Mouse (Mus musculus): Measurements from ENCODE around the gene Cemip2. TPM values are rescaled to one million over a fixed set of nuclear protein-coding genes. Genes with fewer than 3 reads are reported as not detected.
"Not testable (repeated sequence)": the region's sequence is repeated elsewhere in the genome, so short reads cannot be mapped to it uniquely, and the experiment has no call there.

Gene Cemip2
- polyA plus RNA-seq, 1 experiment from 2014 or later = 39.0 TPM

DNA sequence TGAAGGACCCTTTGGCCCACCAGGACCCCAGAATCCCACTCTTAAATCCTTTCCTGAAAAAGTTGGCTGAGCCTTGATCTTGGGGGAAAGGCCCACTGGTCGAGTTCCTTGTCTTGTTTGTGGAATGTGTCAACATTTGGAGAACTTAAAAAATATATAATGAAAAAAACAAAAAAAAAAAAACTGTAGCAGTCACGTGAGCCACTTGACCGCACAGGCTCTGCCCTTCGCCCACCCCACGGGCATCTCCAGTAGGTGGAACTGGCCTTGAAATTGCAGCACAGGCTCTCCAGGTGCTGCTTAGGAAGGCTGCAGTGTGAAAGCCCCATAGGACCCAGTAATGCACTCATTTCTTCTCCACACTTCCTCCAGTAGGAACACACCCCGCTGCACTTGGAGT lies 82.8 kb downstream of the Cemip2 start:
- Histone ChIP-seq H3K36me3 (peaks cover 28% of the 10 kb centered on the region), H3K4me1 (no peaks in the 10 kb centered on the region), H3K9ac (no peak overlapping the region), H3K9me3 (no peaks in the 10 kb centered on the region), H3K4me3 (no peak overlapping the region), H3K27ac (no peak overlapping the region), H3K27me3 (no peaks in the 10 kb centered on the region), H3K4me2 (replicated peaks) (no peak overlapping the region)
- WGBS = 79% methylated on average over 6 of the region's 6 CpGs
- no peak for ATAC-seq (ENCODE audit: low FRiP score, low read depth)

DNA sequence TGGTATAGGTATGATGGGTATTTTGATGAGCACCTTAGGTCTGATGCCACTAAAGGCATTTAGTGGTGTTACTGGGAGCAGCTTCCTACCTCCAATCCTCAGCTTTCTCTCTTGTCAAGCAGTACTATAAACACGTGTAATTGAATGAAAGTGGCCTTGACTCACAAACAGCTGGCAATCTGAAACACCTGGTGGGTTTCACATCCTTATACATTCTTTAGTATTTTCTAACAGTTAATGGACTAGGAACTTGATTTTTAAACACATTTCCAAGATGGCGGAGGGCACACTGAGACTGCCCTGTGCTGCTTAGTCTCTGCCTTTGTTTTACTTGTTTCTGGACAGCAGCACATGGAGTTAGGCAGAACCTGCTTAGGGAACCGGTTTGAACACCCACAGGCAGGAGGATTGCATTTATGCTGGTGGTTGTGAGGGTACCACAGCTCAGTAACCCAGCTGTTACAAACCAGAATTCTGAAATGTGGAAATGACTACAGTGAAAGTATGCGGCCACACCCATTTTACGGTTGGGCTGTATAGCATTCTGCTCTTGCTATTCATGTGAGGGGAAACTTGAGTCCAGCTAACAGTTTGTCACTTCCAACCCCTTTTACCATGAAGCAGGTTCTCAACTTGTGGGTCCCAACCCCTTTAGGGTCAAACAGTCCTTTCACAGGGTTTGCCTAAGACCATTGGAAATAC lies 84.3 kb downstream of the Cemip2 start:
- Histone ChIP-seq H3K27me3 (no peaks in the 10 kb centered on the region), H3K36me3 (peaks cover 13% of the 10 kb centered on the region), H3K9me3 (no peaks in the 10 kb centered on the region), H3K4me2 (replicated peaks) (no peak overlapping the region), H3K4me3 (no peak overlapping the region), H3K27ac (no peak overlapping the region), H3K9ac (no peak overlapping the region), H3K4me1 (no peaks in the 10 kb centered on the region)
- 0 out of 2 replicates have a peak, but pooled peaks have one; percentile 15 for ATAC-seq (ENCODE audit: low FRiP score, low read depth)
- 75% methylated on average over 5 of the region's 5 CpGs for WGBS

DNA sequence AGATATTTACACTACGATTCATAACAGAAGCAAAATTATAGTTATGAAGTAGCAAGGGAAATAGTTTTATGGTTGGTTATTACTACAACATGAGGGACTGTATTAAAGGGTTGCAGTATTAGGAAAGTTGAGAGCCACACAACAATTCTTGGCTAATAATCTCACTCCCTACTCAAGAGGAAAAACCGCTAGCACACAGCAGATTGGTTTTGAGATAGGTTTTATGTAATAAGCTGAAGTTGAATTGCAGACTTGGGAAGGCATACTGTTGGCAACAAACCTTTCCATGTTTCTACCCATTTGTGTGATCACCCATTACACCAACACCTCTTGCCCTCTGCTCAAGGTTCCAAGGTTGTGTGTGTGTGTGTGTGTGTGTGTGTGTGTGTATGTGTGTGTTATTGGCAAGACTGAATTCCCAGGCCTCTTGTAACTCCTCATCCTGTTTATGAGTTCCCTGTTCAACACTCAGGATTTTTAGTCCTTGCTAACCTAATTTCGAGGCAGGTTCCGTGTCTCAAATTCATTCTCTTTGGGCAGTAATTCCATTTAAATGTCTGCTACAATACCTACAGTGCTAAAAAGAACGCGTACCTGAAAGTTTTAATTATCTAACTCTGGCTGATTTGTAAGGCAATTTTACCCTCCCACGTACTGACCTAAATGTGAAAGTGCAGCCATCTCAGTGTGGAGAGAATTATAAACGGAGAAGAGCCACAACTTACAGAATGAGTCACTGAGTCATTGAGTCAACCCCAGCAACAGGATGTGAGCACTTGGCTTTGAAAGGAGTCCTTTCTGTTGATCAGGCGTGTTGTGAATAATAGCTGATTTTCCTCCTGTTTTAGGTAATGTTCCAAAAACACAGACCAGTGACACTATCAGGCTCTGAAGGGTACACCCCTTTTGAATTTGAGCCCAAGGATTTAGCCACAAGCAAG lies 85.1 kb downstream of the Cemip2 start:
- Histone ChIP-seq H3K4me1 (no peaks in the 10 kb centered on the region), H3K4me3 (no peak overlapping the region), H3K9me3 (no peaks in the 10 kb centered on the region), H3K9ac (no peak overlapping the region), H3K27ac (no peak overlapping the region), H3K36me3 (peaks cover 10% of the 10 kb centered on the region), H3K4me2 (replicated peaks) (no peak overlapping the region), H3K27me3 (no peaks in the 10 kb centered on the region)
- 77% methylated on average over 9 of the region's 9 CpGs for WGBS
- no peak for ATAC-seq (ENCODE audit: low FRiP score, low read depth)

DNA sequence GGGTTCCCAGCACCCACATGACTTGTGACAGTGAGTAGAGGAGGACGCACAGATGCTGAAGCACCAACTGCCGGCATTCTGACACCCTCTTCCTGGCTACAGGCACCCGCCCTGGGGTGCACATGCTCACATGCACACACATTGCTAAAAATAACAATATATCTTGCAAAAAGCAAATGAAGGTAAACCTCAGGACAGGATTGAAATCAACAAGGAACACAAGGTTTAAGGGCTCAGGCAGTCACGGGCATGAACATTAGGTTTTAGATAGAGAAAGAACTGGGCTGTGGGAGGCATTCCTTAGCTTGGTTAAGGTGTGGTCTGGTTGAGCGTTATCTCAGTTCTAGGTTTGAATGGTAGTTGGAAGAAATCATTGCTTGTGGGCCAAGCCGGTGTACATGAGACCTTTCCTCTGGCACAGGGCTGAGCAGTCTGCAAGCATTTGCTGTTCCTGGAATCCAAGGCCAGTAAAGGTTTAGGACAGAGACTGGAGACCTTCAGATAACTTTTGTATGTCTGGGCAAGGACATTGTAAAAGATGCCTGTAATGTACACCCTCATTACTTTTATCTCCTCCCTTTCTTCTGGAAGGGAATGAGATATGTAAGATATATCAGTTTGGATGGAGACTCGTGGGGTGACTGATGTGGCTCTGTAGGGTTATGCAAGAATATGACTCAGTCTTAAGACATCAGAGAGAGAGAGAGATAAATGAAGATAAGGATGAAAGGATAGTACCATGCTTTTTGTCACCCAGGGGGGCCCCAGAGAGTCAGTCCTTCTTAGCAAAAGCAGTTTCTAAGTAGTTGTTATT lies 87.3 kb downstream of the Cemip2 start:
- H3K27me3 ChIP-seq = no peaks in the 10 kb centered on the region
- H3K36me3 ChIP-seq = no peaks in the 10 kb centered on the region; the same call in 1 of the 2 replicates
- H3K9ac ChIP-seq = no peak overlapping the region
- 76% methylated on average over 7 of the region's 7 CpGs for WGBS
- no peaks in the 10 kb centered on the region for H3K9me3 ChIP-seq
- H3K27ac ChIP-seq = no peak overlapping the region
- no peak for ATAC-seq (ENCODE audit: low FRiP score, low read depth)
- H3K4me3 ChIP-seq = no peak overlapping the region
- no peak overlapping the region for H3K4me2 ChIP-seq (replicated peaks)
- no peaks in the 10 kb centered on the region for H3K4me1 ChIP-seq

DNA sequence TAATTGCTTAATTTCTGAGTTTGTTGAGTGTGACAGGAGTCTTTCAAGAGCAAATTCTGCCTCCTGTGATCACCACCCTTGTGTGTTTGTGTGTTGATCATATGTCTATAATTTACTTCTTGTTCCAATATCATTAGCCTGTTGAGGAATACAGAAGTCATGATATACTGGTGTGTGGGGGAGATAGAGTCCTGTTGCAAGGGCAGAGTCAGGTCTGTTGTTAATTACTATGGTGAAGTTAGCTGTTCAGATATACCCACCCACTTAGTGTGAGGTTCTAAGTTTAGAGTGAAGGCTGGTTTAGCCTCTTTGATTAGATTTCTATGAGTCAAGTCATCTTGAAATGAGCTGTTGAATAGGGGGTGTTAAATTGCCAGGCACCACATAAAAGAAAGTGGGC lies 88.0 kb downstream of the Cemip2 start:
- Histone ChIP-seq H3K9me3 (no peaks in the 10 kb centered on the region), H3K4me1 (no peaks in the 10 kb centered on the region), H3K9ac (no peak overlapping the region), H3K27ac (no peak overlapping the region), H3K36me3 (no peaks in the 10 kb centered on the region; the same call in 1 of the 2 replicates), H3K4me3 (no peak overlapping the region), H3K4me2 (replicated peaks) (no peak overlapping the region), H3K27me3 (no peaks in the 10 kb centered on the region)
- ATAC-seq (ENCODE audit: low FRiP score, low read depth) = no peak

DNA sequence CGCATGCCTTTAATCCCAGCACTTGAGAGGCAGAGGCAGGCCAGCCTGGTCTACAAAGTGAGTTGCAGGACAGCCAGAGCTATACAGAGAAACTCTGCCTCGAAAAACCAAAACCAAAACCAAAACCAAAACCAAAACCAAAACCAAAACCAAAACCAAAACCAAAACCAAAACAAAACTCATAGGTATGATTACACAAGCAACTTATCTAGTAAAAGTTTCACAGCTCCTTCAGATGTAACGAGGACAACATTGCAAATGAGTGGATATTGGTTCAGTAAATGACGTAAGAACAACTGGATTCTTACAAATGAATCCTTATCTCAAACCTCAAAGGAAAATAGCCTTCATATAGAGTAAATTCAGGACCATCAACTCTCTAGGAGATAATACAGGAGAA lies 88.6 kb downstream of the Cemip2 start:
- not testable (repeated sequence) for H3K9me3 ChIP-seq; H3K4me2 ChIP-seq (replicated peaks); H3K9ac ChIP-seq; H3K4me3 ChIP-seq; H3K4me1 ChIP-seq; H3K36me3 ChIP-seq; H3K27ac ChIP-seq; H3K27me3 ChIP-seq; ATAC-seq (ENCODE audit: low FRiP score, low read depth)
- WGBS = 87% methylated on average over 4 of the region's 4 CpGs

DNA sequence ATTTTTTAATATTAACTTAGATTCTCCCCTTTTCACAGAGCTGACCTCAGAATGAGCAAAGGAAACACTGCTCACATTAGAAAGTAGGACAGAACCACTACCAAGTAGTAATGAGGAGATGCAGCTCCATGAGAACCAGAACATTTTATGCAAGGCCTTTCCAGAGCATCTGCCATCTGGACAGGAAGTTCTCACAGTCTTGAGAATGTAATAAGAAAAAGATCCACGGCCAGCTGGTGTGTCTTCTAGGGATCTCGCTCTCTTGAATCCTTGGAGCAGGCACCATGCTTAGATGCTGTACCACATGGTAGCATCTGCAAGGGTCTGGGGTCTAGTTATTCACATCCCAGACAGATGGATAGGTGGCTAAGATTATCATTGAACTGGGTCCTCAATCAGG lies 90.3 kb downstream of the Cemip2 start:
- H3K27ac ChIP-seq = no peak overlapping the region
- H3K9ac ChIP-seq = no peak overlapping the region
- no peak overlapping the region for H3K4me2 ChIP-seq (replicated peaks)
- no peak for ATAC-seq (ENCODE audit: low FRiP score, low read depth)
- H3K4me3 ChIP-seq = no peak overlapping the region
- no peaks in the 10 kb centered on the region for H3K9me3 ChIP-seq
- no peaks in the 10 kb centered on the region for H3K36me3 ChIP-seq
- WGBS = 74% methylated on average over 2 of the region's 2 CpGs
- no peaks in the 10 kb centered on the region for H3K4me1 ChIP-seq
- no peaks in the 10 kb centered on the region for H3K27me3 ChIP-seq

DNA sequence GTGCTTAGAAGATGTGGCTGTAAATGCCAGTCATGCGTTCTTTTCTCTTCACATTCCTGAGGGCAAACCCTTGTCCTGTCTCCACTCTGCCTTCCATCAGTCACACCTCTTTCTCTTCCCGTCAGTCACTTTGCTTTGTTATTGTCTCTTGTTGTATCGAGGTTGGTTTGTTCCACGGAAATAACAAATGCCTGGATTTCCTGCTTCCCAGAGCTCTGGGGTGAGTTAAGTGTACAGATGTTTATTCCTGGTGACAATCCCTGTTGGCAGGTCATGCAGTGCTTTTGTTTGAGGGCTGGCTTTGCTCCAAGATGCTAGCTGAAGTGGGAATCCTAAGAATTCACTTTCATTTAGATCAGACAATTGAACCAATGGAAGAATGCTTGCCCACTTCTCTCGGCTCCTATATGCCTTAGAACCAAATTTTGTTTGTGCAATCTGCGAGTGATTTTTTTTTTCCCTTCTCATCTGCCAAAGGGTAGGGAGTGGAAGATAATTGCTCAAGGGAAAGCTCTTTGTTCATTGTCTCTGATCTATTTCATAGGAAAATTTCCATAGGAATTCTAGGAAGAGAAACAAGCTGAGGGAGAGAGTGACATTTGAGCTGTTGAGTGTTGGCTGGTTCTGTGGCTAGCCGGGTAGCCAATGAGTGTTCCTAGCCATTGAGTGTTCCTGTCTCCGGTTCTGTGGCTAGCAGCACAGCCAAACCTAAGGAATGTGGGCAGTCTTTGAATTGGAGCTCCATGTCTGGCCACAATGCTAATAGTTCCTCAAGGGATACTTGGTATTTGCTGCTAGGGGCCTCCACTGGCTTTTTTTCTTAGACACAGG lies 104.2 kb downstream of the Cemip2 start:
- Histone ChIP-seq H3K27ac (peak overlapping the region; percentile 65), H3K36me3 (no peaks in the 10 kb centered on the region), H3K4me2 (replicated peaks) (peak overlapping the region; percentile 19; the same call in 1 of the 2 replicates), H3K27me3 (no peaks in the 10 kb centered on the region), H3K9me3 (no peaks in the 10 kb centered on the region), H3K4me3 (no peak overlapping the region), H3K4me1 (peaks cover 20% of the 10 kb centered on the region), H3K9ac (no peak overlapping the region)
- ATAC-seq (ENCODE audit: low FRiP score, low read depth) = 0 out of 2 replicates have a peak, but pooled peaks have one; percentile 37
- WGBS = 27% methylated on average over 8 of the region's 8 CpGs

DNA sequence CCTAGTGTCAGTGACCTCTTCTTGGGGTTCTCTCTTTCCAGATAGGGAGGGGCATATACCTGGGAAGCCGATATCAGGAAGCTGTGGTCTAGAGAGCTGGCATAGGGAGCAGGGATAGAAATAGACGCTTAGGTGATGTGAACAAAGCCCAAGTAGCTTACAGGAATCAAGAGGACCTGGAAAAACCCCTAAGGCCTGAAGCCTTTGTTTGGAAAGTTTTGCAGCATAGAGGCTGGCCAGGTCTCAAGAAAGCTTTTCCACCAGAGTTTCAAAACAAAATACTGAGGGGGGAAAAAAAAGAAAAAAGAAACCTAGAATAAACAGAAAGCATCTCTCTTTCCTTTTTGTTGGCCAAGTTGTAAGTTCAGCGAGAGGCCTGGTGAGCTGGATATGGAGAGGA lies 104.9 kb downstream of the Cemip2 start:
- Histone ChIP-seq H3K9me3 (no peaks in the 10 kb centered on the region), H3K27ac (peak overlapping the region; percentile 65), H3K27me3 (no peaks in the 10 kb centered on the region), H3K36me3 (no peaks in the 10 kb centered on the region), H3K4me2 (replicated peaks) (no peak overlapping the region), H3K9ac (no peak overlapping the region), H3K4me1 (peaks cover 20% of the 10 kb centered on the region), H3K4me3 (no peak overlapping the region)
- 77% methylated on average over 3 of the region's 3 CpGs for WGBS
- ATAC-seq (ENCODE audit: low FRiP score, low read depth) = no peak

DNA sequence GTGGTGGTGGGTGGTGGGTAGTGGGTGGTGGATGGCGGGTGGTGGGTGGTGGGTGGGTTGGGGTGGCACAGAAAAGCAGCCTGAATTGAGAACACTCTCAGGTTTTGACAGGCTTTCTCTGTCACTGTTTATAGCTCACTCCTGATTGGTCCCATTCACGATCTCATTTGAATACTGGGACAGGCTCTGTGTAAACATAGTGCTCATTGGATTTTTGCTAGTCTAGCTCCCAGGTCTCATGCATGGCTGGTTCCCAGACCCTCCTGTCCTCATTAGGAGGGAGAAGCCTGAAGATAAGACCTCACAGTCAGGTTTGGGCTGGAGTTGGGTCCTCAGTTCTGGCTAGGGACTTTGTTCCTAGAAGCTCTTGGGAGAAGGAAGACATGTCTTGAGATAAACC lies 105.8 kb downstream of the Cemip2 start:
- H3K4me3 ChIP-seq = no peak overlapping the region
- no peaks in the 10 kb centered on the region for H3K9me3 ChIP-seq
- H3K9ac ChIP-seq = no peak overlapping the region
- no peaks in the 10 kb centered on the region for H3K36me3 ChIP-seq
- WGBS = 83% methylated on average over 2 of the region's 2 CpGs
- ATAC-seq (ENCODE audit: low FRiP score, low read depth) = no peak
- peaks cover 20% of the 10 kb centered on the region for H3K4me1 ChIP-seq
- H3K4me2 ChIP-seq (replicated peaks) = no peak overlapping the region
- H3K27ac ChIP-seq = no peak overlapping the region
- no peaks in the 10 kb centered on the region for H3K27me3 ChIP-seq

DNA sequence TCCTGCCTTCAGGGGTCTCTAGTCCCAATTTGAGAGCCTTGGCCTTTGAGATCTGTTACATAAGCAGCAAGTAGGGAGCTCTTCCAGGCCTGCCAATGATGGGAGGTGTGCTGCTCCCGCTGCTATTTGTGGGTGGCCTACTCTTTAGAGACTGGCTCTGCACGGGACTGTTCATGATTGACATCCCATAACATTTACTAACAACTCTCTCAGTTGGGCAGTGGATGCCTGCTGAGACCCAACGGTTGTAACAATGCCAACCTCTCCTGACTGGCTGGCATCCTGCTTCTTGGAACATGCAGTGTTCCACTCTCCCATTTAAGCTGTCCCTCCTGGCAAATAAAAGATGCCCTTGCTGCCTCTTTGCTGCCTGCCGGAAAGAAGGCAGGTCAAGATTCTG lies 106.2 kb downstream of the Cemip2 start:
- Histone ChIP-seq H3K27me3 (no peaks in the 10 kb centered on the region), H3K9me3 (no peaks in the 10 kb centered on the region), H3K27ac (no peak overlapping the region), H3K9ac (no peak overlapping the region), H3K4me3 (no peak overlapping the region), H3K36me3 (no peaks in the 10 kb centered on the region), H3K4me2 (replicated peaks) (no peak overlapping the region), H3K4me1 (peaks cover 20% of the 10 kb centered on the region)
- 60% methylated on average over 4 of the region's 4 CpGs for WGBS
- no peak; the same call in 1 of the 2 replicates for ATAC-seq (ENCODE audit: low FRiP score, low read depth)
